Mouse (Mus musculus) retina, embryonic 14.5 days (tissue): ENCODE measurements around the gene Rbm15.
"Not testable (repeated sequence)": the region's sequence is repeated elsewhere in the genome, so short reads cannot be mapped to it uniquely, and the experiment has no call there.

ENCODE experiments used
- DNase-seq: peaks from one replicate; pipeline ENCODE4 v3.0.0-alpha.2; 2015; ENCODE audit warnings: low spot score

Rbm15 gene

GRCm38 (mm10) chr3:107330503-107331424 is 2.7 kb downstream of the Rbm15 start:
- no peak for DNase-seq

- no peak for DNase-seq
Measured at GRCm38 (mm10) chr3:107326442-107326841, 7.0 kb downstream of the Rbm15 start.

- DNase-seq = no peak
Measured at GRCm38 (mm10) chr3:107321776-107322175, 11.7 kb downstream of the Rbm15 start.

- no peak for DNase-seq
Measured at GRCm38 (mm10) chr3:107321141-107321540, 12.3 kb downstream of the Rbm15 start.

GRCm38 (mm10) chr3:107317338-107317737 is 16.1 kb downstream of the Rbm15 start:
- DNase-seq = no peak

- not testable (repeated sequence) for DNase-seq
Measured at GRCm38 (mm10) chr3:107296917-107297316, 36.6 kb downstream of the Rbm15 start.

- DNase-seq = no peak
Measured at GRCm38 (mm10) chr3:107295672-107296360, 37.7 kb downstream of the Rbm15 start.

- no peak for DNase-seq
Measured at GRCm38 (mm10) chr3:107290764-107291381, 42.6 kb downstream of the Rbm15 start, which contains the start of gene Slc16a4. Gene Slc16a4 (plus strand): TSS chr3:107291230.

GRCm38 (mm10) chr3:107287346-107287745 is 46.1 kb downstream of the Rbm15 start:
- no peak for DNase-seq

GRCm38 (mm10) chr3:107286123-107286522 is 47.4 kb downstream of the Rbm15 start:
- DNase-seq = no peak

GRCm38 (mm10) chr3:107278479-107279269 is 54.8 kb downstream of the Rbm15 start, which contains the start of gene Lamtor5:
Gene Lamtor5 (plus strand): TSS chr3:107278858.
- peak; percentile 93 for DNase-seq

- no peak for DNase-seq
Measured at GRCm38 (mm10) chr3:107276626-107277025, 56.8 kb downstream of the Rbm15 start.

GRCm38 (mm10) chr3:107275996-107276395 is 57.5 kb downstream of the Rbm15 start:
- DNase-seq = peak; percentile 12
